Mouse (Mus musculus) lung, embryonic 15.5 days (tissue): Measurements from ENCODE around the gene Taf1. TPM values are rescaled to one million over a fixed set of nuclear protein-coding genes. Genes with fewer than 3 reads are reported as not detected.
"Not testable (repeated sequence)": the region's sequence is repeated elsewhere in the genome, so short reads cannot be mapped to it uniquely, and the experiment has no call there.

Source experiments
- ATAC-seq: fragments of 200-750 bp; cut with Nextera tagmentation; 2 replicates; pipeline ENCODE4 v1.8.0; 2017; ENCODE audit warnings: moderate number of reproducible peaks, borderline replicate concordance; ENCODE audit not compliant: low FRiP score, low TSS enrichment; ENCODE audit errors: extremely low read depth
- H3K27ac ChIP-seq: fragments of 300-500 bp; sonication (generic); 2 replicates; pipeline ENCODE4 v1.5.1; 2015; ENCODE audit warnings: moderate library complexity, mild to moderate bottlenecking, inconsistent platforms
- H3K27me3 ChIP-seq: fragments of 300-500 bp; sonication (generic); 2 replicates; pipeline ENCODE4 v1.6.1; 2015; ENCODE audit warnings: inconsistent platforms
- H3K36me3 ChIP-seq: fragments of 300-500 bp; sonication (generic); 2 replicates; pipeline ENCODE4 v1.6.1; 2015; ENCODE audit warnings: inconsistent platforms
- H3K4me1 ChIP-seq: fragments of 300-500 bp; sonication (generic); 2 replicates; pipeline ENCODE4 v1.6.1; 2015; ENCODE audit warnings: inconsistent platforms
- H3K4me2 ChIP-seq: fragments of 300-500 bp; sonication (generic); 2 replicates; pipeline ENCODE4 v1.6.1; 2015; ENCODE audit warnings: inconsistent platforms, mild to moderate bottlenecking, moderate library complexity
- H3K4me3 ChIP-seq: fragments of 300-500 bp; sonication (generic); 2 replicates; pipeline ENCODE4 v1.5.1; 2015; ENCODE audit warnings: mild to moderate bottlenecking, inconsistent platforms
- H3K9ac ChIP-seq: fragments of 300-500 bp; sonication (generic); 2 replicates; pipeline ENCODE4 v1.6.1; 2015; ENCODE audit warnings: inconsistent platforms
- H3K9me3 ChIP-seq: fragments of 300-500 bp; sonication (generic); 2 replicates; pipeline ENCODE4 v1.6.1; 2016; ENCODE audit warnings: inconsistent platforms
- WGBS: fragments of 180-500 bp; shearing (Covaris S2); methylation state at CpG from one replicate; pipeline ENCODE4 v1.1.7; 2015; 5-methylcytosine and 5-hydroxymethylcytosine counted together
- polyA plus RNA-seq: library from polyadenylated mRNA; unstranded; fragments of >200 nt; fragmentation: Nextera tagmentation; extraction: Ambion mirVana; gene quantifications from 2 replicates; pipeline ENCODE4 v1.2.1, GENCODE M21; 2015

The Taf1 gene
- 12.4 and 14.7 TPM in 2 replicates for polyA plus RNA-seq

GRCm38 (mm10) chrX:101532347-101533221, at the start of gene Taf1:
Taf1 (plus strand) TSS chrX:101532734.
- WGBS: 12% methylated on average over 47 of the region's 47 CpGs
- peak; percentile 98 for ATAC-seq
- H3K4me1 ChIP-seq: 0 out of 2 replicates have a peak, but pooled peaks cover 3% of the 10 kb centered on the region
- peak within 1 kb of the TSS; percentile 79 for H3K27ac ChIP-seq
- peaks cover 6% of the 10 kb centered on the region; the same call in 1 of the 2 replicates for H3K36me3 ChIP-seq
- peak within 1 kb of the TSS; percentile 57 for H3K4me2 ChIP-seq
- H3K4me3 ChIP-seq: peak within 1 kb of the TSS; percentile 60
- H3K9ac ChIP-seq: peak within 1 kb of the TSS; percentile 62
- no peaks in the 10 kb centered on the region for H3K27me3 ChIP-seq
- no peaks in the 10 kb centered on the region for H3K9me3 ChIP-seq

GRCm38 (mm10) chrX:101486487-101487152, 45.9 kb upstream of the Taf1 start:
- not testable (repeated sequence) for H3K27ac ChIP-seq, H3K27me3 ChIP-seq, H3K36me3 ChIP-seq, H3K9ac ChIP-seq, H3K4me1 ChIP-seq, H3K4me3 ChIP-seq, H3K9me3 ChIP-seq, H3K4me2 ChIP-seq, ATAC-seq
- 27% methylated on average over 10 of the region's 12 CpGs for WGBS

- Histone ChIP-seq H3K4me3 (no peak overlapping the region), H3K27me3 (no peaks in the 10 kb centered on the region), H3K9ac (no peak overlapping the region), H3K4me2 (no peak overlapping the region), H3K36me3 (no peaks in the 10 kb centered on the region), H3K9me3 (no peaks in the 10 kb centered on the region), H3K27ac (no peak overlapping the region), H3K4me1 (no peaks in the 10 kb centered on the region)
- no peak for ATAC-seq
- WGBS: 13% methylated on average over 3 of the region's 3 CpGs
These were observed 27.9 kb upstream of the Taf1 start for GRCm38 (mm10) chrX:101504636-101505035.

DNA sequence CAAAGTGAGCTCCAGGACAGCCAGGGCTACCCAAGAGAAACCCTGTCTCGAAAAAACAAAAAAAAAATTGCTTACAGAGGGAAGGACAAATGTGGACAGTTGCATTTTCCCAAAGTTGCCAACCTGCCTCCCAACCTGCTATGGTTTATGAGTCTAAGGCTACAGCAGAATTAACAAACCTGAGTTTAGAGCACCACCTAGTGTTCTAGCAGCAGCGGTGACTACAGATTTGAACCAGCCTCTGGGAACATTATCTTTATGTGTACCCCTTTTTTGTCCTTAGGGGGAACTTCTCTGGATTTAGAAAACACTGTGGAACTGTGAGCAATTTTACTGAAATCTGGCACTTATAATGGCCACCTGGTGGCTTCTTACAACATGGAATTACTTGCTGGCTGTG, 16.8 kb upstream of the Taf1 start:
- Histone ChIP-seq H3K27me3 (no peaks in the 10 kb centered on the region), H3K36me3 (no peaks in the 10 kb centered on the region), H3K27ac (no peak overlapping the region), H3K4me3 (no peak overlapping the region), H3K4me1 (no peaks in the 10 kb centered on the region), H3K9ac (no peak overlapping the region), H3K9me3 (no peaks in the 10 kb centered on the region), H3K4me2 (no peak overlapping the region)
- WGBS: 3% methylated on average over 2 of the region's 2 CpGs
- no peak for ATAC-seq

GRCm38 (mm10) chrX:101518006-101518405, 14.5 kb upstream of the Taf1 start:
- WGBS: 76% methylated on average over 4 of the region's 4 CpGs
- Histone ChIP-seq H3K27me3 (no peaks in the 10 kb centered on the region), H3K9ac (no peak overlapping the region), H3K4me3 (no peak overlapping the region), H3K9me3 (no peaks in the 10 kb centered on the region), H3K4me1 (no peaks in the 10 kb centered on the region), H3K36me3 (no peaks in the 10 kb centered on the region), H3K4me2 (no peak overlapping the region), H3K27ac (no peak overlapping the region)
- no peak for ATAC-seq

GRCm38 (mm10) chrX:101522027-101522426, 10.5 kb upstream of the Taf1 start:
- H3K9ac ChIP-seq: no peak overlapping the region

DNA sequence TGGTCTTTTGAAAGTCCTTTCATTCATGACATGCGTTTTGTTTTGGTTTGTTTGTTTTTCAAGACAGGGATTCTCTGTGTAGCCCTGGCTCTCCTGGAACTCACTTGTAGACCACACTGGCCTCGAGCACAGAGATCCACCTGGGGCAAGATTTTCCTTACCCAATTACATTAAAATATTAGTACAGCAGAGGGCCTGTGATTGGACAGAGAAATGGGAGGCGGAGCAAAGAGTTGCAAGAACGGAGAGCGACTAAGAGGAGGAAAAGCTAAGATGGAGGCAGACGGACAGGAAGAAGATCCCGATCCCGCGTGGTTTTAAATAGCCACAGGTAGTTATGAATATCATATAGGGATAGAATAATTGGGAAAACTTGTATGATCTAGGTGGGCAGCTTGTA, 5.2 kb upstream of the Taf1 start:
- Histone ChIP-seq H3K4me3 (peak overlapping the region; percentile 25), H3K4me2 (no peak overlapping the region; the same call in 1 of the 2 replicates), H3K9me3 (no peaks in the 10 kb centered on the region), H3K36me3 (no peaks in the 10 kb centered on the region), H3K9ac (no peak overlapping the region), H3K4me1 (no peaks in the 10 kb centered on the region), H3K27me3 (no peaks in the 10 kb centered on the region), H3K27ac (no peak overlapping the region)
- no peak for ATAC-seq
- WGBS: 32% methylated on average over 9 of the region's 9 CpGs

More at GRCm38 (mm10) chrX:101522027-101522426, 10.5 kb upstream of the Taf1 start:
- no peaks in the 10 kb centered on the region for H3K4me1 ChIP-seq
- H3K4me3 ChIP-seq: no peak overlapping the region
- 83% methylated on average over 15 of the region's 15 CpGs for WGBS
- H3K27ac ChIP-seq: no peak overlapping the region
- no peaks in the 10 kb centered on the region for H3K36me3 ChIP-seq
- H3K9me3 ChIP-seq: no peaks in the 10 kb centered on the region
- H3K4me2 ChIP-seq: no peak overlapping the region
- H3K27me3 ChIP-seq: no peaks in the 10 kb centered on the region
- no peak for ATAC-seq

DNA sequence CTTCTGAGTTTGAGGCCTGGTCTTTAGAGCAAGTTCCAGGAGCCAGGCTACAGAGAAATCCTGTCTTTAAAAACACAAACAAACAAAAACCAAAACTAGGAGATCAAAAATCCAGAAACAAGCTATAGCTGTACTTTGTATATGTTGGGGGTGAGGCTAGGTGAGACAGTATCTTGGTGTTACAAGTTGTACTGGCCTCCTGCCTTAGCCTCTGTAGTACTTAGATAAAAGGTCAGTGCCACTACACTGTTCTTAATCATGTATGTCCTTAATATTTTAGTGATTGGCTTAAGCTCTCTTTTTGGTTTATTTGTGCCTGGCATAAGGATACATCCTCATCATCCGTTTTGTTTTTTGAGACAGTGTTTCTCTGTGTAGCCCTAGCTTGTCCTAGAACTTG, 52.9 kb downstream of the Taf1 start:
- Histone ChIP-seq H3K27ac (no peak overlapping the region), H3K9ac (no peak overlapping the region), H3K36me3 (no peaks in the 10 kb centered on the region; the same call in 1 of the 2 replicates), H3K27me3 (no peaks in the 10 kb centered on the region), H3K4me3 (no peak overlapping the region), H3K4me2 (no peak overlapping the region), H3K9me3 (no peaks in the 10 kb centered on the region), H3K4me1 (no peaks in the 10 kb centered on the region)
- 82% methylated on average over 1 of the region's 1 CpGs for WGBS
- no peak for ATAC-seq

DNA sequence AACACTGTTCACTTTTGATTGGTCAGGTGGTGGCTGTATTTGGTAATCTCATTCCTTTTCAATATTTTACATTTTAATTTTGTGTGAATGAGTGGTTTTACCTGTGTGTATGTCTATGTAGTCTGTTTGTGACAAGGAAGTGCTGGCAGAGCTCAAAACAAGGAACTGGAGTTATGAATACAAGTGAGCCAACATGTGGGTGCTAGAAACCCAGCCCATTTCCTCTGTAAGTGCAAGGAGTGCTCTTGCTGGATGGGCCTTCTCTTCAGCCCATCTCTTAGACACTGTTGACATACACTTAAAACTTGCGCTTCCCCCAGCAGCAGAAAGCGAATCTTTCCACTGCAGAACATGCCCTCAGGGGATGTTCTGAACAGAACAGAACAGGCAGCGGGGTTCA, 83.6 kb downstream of the Taf1 start:
- Histone ChIP-seq H3K9ac (no peak overlapping the region), H3K4me1 (no peaks in the 10 kb centered on the region), H3K9me3 (no peaks in the 10 kb centered on the region), H3K4me2 (no peak overlapping the region), H3K27ac (no peak overlapping the region), H3K4me3 (no peak overlapping the region), H3K36me3 (no peaks in the 10 kb centered on the region), H3K27me3 (no peaks in the 10 kb centered on the region)
- no peak for ATAC-seq
- WGBS: 84% methylated on average over 3 of the region's 3 CpGs

DNA sequence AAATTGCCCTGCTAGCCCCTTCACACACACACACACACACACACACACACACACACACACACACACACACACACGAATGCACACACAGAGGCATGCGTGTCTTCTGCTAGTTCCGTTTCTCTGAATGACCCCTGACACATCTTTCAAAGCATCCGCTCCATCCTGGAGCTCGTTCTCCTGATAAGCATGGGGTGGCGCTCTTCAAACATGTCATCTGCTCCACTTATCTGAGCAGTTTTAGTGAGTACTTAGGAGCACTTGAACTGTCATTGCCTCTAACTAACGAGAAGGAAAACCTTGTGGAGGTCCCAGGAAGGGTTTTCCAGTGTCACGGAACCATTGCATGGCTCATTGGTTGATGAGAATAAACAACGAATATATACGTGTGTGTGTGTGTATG, 85.4 kb downstream of the Taf1 start:
- no peaks in the 10 kb centered on the region for H3K9me3 ChIP-seq
- no peaks in the 10 kb centered on the region for H3K36me3 ChIP-seq
- H3K4me3 ChIP-seq: no peak overlapping the region
- H3K27me3 ChIP-seq: no peaks in the 10 kb centered on the region
- no peak overlapping the region for H3K9ac ChIP-seq
- no peak for ATAC-seq
- 48% methylated on average over 10 of the region's 10 CpGs for WGBS
- H3K4me2 ChIP-seq: no peak overlapping the region
- H3K4me1 ChIP-seq: no peaks in the 10 kb centered on the region
- no peak overlapping the region for H3K27ac ChIP-seq

GRCm38 (mm10) chrX:101620317-101620716, 87.8 kb downstream of the Taf1 start:
- H3K27me3 ChIP-seq: no peaks in the 10 kb centered on the region
- H3K4me3 ChIP-seq: no peak overlapping the region
- no peak overlapping the region for H3K4me2 ChIP-seq
- ATAC-seq: no peak
- H3K27ac ChIP-seq: no peak overlapping the region
- H3K9ac ChIP-seq: no peak overlapping the region
- H3K9me3 ChIP-seq: no peaks in the 10 kb centered on the region
- H3K4me1 ChIP-seq: no peaks in the 10 kb centered on the region
- H3K36me3 ChIP-seq: no peaks in the 10 kb centered on the region
- 52% methylated on average over 6 of the region's 6 CpGs for WGBS

DNA sequence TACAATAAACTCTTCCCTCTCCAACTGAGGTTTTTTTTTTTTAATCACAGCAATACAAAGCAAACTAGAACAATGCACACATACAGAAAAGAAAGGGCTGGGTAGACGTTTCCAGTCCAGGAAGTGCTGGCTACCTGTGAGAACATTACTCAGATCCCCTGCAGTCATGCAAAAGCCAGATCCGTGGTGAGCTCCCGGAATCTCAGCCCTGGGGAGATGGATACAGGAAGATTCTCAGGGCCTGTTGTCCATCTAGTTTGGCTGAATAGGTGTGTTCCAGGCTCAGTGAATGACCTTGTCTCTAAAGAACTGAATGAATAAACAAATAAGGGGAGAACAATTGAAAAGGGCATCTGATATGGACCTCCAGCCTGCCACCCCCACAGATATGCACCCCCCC, 90.0 kb downstream of the Taf1 start:
- Histone ChIP-seq H3K27ac (no peak overlapping the region), H3K27me3 (no peaks in the 10 kb centered on the region), H3K4me2 (no peak overlapping the region), H3K9me3 (no peaks in the 10 kb centered on the region), H3K36me3 (no peaks in the 10 kb centered on the region), H3K9ac (no peak overlapping the region), H3K4me3 (no peak overlapping the region), H3K4me1 (no peaks in the 10 kb centered on the region)
- 41% methylated on average over 3 of the region's 3 CpGs for WGBS
- ATAC-seq: no peak
